Mouse (Mus musculus) embryonic facial prominence, embryonic 14.5 days (tissue): ENCODE measurements around the gene Sgsm1. TPM values are rescaled to one million over a fixed set of nuclear protein-coding genes. Genes with fewer than 3 reads are reported as not detected.

Experiments
- microRNA-seq: library from miRNA; unstranded; fragments of <30 nt; microRNA quantifications from one replicate; pipeline ENCODE4, GENCODE M21; 2016; ENCODE audit warnings: borderline number of aligned reads
- polyA plus RNA-seq: library from polyadenylated mRNA; unstranded; fragments of >200 nt; fragmentation: Nextera tagmentation; extraction: Ambion mirVana; gene quantifications from 2 replicates; pipeline ENCODE4 v1.2.1, GENCODE M21; 2014

Sgsm1 gene
- polyA plus RNA-seq, 1 experiment from 2014 or later, result 2.0 TPM

Small RNA genes within 50 kb of the gene (microRNA-seq; reads per million reads assigned to microRNA genes)
- not detected for gene Mir7229
- gene Mir7230, result not detected

Other genes starting within 250 kb of the Sgsm1 start
- not detected in 2 replicates for gene Crybb2, start 240.7 kb downstream of the Sgsm1 start, polyA plus RNA-seq
- 2.1 and 2.3 TPM in 2 replicates for gene Crybb3, start 229.2 kb downstream of the Sgsm1 start, polyA plus RNA-seq
- gene 2900026A02Rik, start 89.5 kb downstream of the Sgsm1 start, polyA plus RNA-seq, result 8.8 and 9.2 TPM in 2 replicates
- 0.69 and 1.0 TPM in 2 replicates for gene Tmem211, start 83.9 kb downstream of the Sgsm1 start, polyA plus RNA-seq
- not detected in 2 replicates for gene Aym1, start 46.5 kb upstream of the Sgsm1 start, polyA plus RNA-seq
- 6.4 and 8.7 TPM in 2 replicates for gene Wscd2, start 179.5 kb upstream of the Sgsm1 start, polyA plus RNA-seq